26 mouse cellular contexts compared by ENCODE assay signal in genomic region chr4:66821171-66821570, GRCm38 (mm10). TPM values are rescaled to one million over a fixed set of nuclear protein-coding genes. Genes with fewer than 3 reads are reported as not detected.
DNase-seq lines count a peak whose midpoint lies in the region; ATAC-seq and TF ChIP-seq lines count a peak whose summit lies in the region.
"Had no signal": no experiment of that assay in that cellular context is flagged by ENCODE, and none has a peak within 500 bp of the region (broad histone marks: within the 10 kb centered on the region; RNA-seq: fewer than 3 reads in every experiment).

No protein-coding gene starts in this region.

- ATAC-seq in cerebellum, adult (ENCODE audit: insufficient number of reproducible peaks, low FRiP score, low TSS enrichment): peak; percentile 96
- ATAC-seq: forebrain, embryonic 13.5 days; inflammation-experienced regulatory T-cells, adult 6 months; midbrain, embryonic 16.5 days had no signal

- H3K27ac ChIP-seq in gastrocnemius, adult 2 months: no peak overlapping the region
- H3K27ac ChIP-seq: embryonic facial prominence, embryonic 12.5 days; forebrain, embryonic 13.5 days; hindbrain, embryonic 12.5 days; kidney, postnatal 0 days; limb, embryonic 10.5 days; liver, embryonic 15.5 days; lung, embryonic 15.5 days; stomach, postnatal 0 days had no signal

- TF ChIP-seq POLR2A in brain, embryonic 14.5 days (IDR thresholded peaks at IDR 0.05; ENCODE audit: borderline replicate concordance, extremely low read depth, insufficient read depth, insufficient read length, poor library complexity, severe bottlenecking): no peak
- no peak for TF ChIP-seq POLR2A in myocyte (IDR thresholded peaks at IDR 0.05; ENCODE audit: insufficient read length, low read depth)

- H3K4me2 ChIP-seq in myocyte (ENCODE audit: low read depth): no peak overlapping the region
- H3K4me2 ChIP-seq: embryonic facial prominence, embryonic 12.5 days; forebrain, embryonic 13.5 days; heart, embryonic 11.5 days; hindbrain, embryonic 12.5 days; liver, embryonic 15.5 days; lung, embryonic 15.5 days had no signal

- DNase-seq in cerebellum, postnatal 4 days (ENCODE audit: low spot score in 2 of 2): no peak
- DNase-seq in brain, embryonic 14.5 days (ENCODE audit: low read depth): peak; percentile 7
- DNase-seq in cerebellum, adult 9-10 months: peak; percentile 84
- no peak for DNase-seq in embryo, embryonic 11 days
- DNase-seq in layer of hippocampus, adult 9-11 months: no peak
- no peak for DNase-seq in gastrocnemius, adult 2 months
- DNase-seq: adrenal gland, postnatal 14 days; kidney, adult 18-20 months; liver; lung, postnatal 36 days; thymus, adult 2 months; thymus, postnatal 4 days had no signal

- no peaks in the 10 kb centered on the region for H3K79me2 ChIP-seq in myocyte (ENCODE audit: control insufficient read depth, insufficient read depth)

- H3K36me3 ChIP-seq in myocyte (ENCODE audit: control insufficient read depth, insufficient read depth): no peaks in the 10 kb centered on the region
- H3K36me3 ChIP-seq: embryonic facial prominence, embryonic 12.5 days; hindbrain, embryonic 12.5 days; limb, embryonic 10.5 days; liver, embryonic 15.5 days; lung, embryonic 15.5 days had no signal

- no peak overlapping the region for H3K4me3 ChIP-seq in myocyte
- H3K4me3 ChIP-seq in gastrocnemius, adult 2 months: no peak overlapping the region
- H3K4me3 ChIP-seq: embryonic facial prominence, embryonic 12.5 days; erythroblast, embryonic 14.5 days; forebrain, embryonic 13.5 days; hindbrain, embryonic 12.5 days; limb, embryonic 10.5 days; liver, embryonic 15.5 days; lung, embryonic 15.5 days had no signal

- intact Hi-C loops in gastrocnemius, adult 2 months (cut with DNase I): no loop called here

- TF ChIP-seq CTCF in brain, embryonic 14.5 days (IDR thresholded peaks at IDR 0.05; ENCODE audit: borderline replicate concordance, extremely low read depth, insufficient read depth, insufficient read length): no peak
- no peak for TF ChIP-seq CTCF in gastrocnemius, adult 2 months (IDR thresholded peaks at IDR 0.05)

- H3K27me3 ChIP-seq in myocyte (ENCODE audit: control insufficient read depth, insufficient read depth, insufficient read length): no peaks in the 10 kb centered on the region
- H3K27me3 ChIP-seq: embryonic facial prominence, embryonic 12.5 days; forebrain, embryonic 13.5 days; hindbrain, embryonic 12.5 days; liver, embryonic 15.5 days; lung, embryonic 15.5 days had no signal

- H3ac ChIP-seq in myocyte (ENCODE audit: control insufficient read depth, insufficient read length): no peak overlapping the region

TF ChIP-seq in myocyte, 11 proteins besides CTCF, POLR2A, EP300 and RAD21:
- TF ChIP-seq TCF12 (IDR thresholded peaks at IDR 0.05; ENCODE audit: insufficient read depth, poor library complexity, severe bottlenecking) (peak; percentile 40), MYOG (IDR thresholded peaks at IDR 0.05; ENCODE audit: control insufficient read depth in 1 of 3, insufficient read depth in 1 of 3, insufficient read length in 2 of 3, low read depth in 2 of 3) (peak in 1 of 3 experiments; percentile 65), MAX (IDR thresholded peaks at IDR 0.05; ENCODE audit: low read depth) (no peak), CEBPB (IDR thresholded peaks at IDR 0.05; ENCODE audit: insufficient read depth, poor library complexity, severe bottlenecking) (no peak), POLR2AphosphoS2 (IDR thresholded peaks at IDR 0.05; ENCODE audit: insufficient read length, low read depth) (no peak), TCF3 (IDR thresholded peaks at IDR 0.05; ENCODE audit: insufficient read length, low read depth) (no peak), SRF (IDR thresholded peaks at IDR 0.05; ENCODE audit: control insufficient read depth, insufficient read length, low read depth) (no peak), E2F4 (IDR thresholded peaks at IDR 0.05; ENCODE audit: insufficient read depth) (no peak), MYOD1 (IDR thresholded peaks at IDR 0.05; ENCODE audit: control insufficient read depth in 1 of 3, insufficient read length in 2 of 3, low read depth in 2 of 3) (peak in 2 of 3 experiments; percentile 43 to 46), USF1 (IDR thresholded peaks at IDR 0.05; ENCODE audit: low read depth) (no peak), REST (IDR thresholded peaks at IDR 0.05; ENCODE audit: insufficient read depth, insufficient read length) (no peak)

RNA-seq across cellular contexts. Expression of gene Tlr4, which starts 6.2 kb away (rescaled TPM):
- 0.28 and 0.33 TPM in 2 replicates for polyA plus RNA-seq in brain, embryonic 14.5 days (2012; rRNA removed)
- polyA plus RNA-seq in myocyte (2012; fragmentation: generic; extraction: Trizol): 5.1 TPM
- total RNA-seq in gastrocnemius, adult 2 months (2021): 1 to 10 TPM; 4.1 to 6.3 TPM
- polyA plus RNA-seq: erythroblast, embryonic 14.5 days had no signal

Comparison
In these comparisons a context has a peak if more than half of its experiments do, and no peak if none do; other contexts are left out.
1. DNase-seq: peak in brain, embryonic 14.5 days (single experiment) and cerebellum, adult 9-10 months (single experiment); none in cerebellum, postnatal 4 days (0 of 2), embryo, embryonic 11 days (single experiment), layer of hippocampus, adult 9-11 months (single experiment) and gastrocnemius, adult 2 months (single experiment).